Mouse (Mus musculus) embryonic facial prominence, embryonic 11.5 days (tissue): ENCODE data around the gene Ap4b1. TPM values are rescaled to one million over a fixed set of nuclear protein-coding genes. Genes with fewer than 3 reads are reported as not detected.
"Not testable (repeated sequence)": the region's sequence is repeated elsewhere in the genome, so short reads cannot be mapped to it uniquely, and the experiment has no call there.

Source experiments
- ATAC-seq: fragments of 200-750 bp; cut with Nextera tagmentation; replicated peaks from 2 replicates; pipeline ENCODE4 v1.8.0; 2017; ENCODE audit warnings: low read depth; ENCODE audit not compliant: insufficient number of reproducible peaks, low FRiP score, low TSS enrichment
- DNase-seq: peaks from one replicate; pipeline ENCODE4 v3.0.0-alpha.2; 2015; ENCODE audit warnings: low spot score
- H3K27ac ChIP-seq: fragments of 300-500 bp; sonication (generic); replicated peaks from 2 replicates; pipeline ENCODE4 v1.5.1; 2014; ENCODE audit warnings: mild to moderate bottlenecking, low read depth, low read length, control low read depth
- H3K27me3 ChIP-seq: fragments of 300-500 bp; sonication (generic); 2 replicates; pipeline ENCODE4 v1.6.1; 2014; ENCODE audit warnings: mild to moderate bottlenecking, low read length, moderate library complexity, mixed read lengths; ENCODE audit not compliant: control insufficient read depth, insufficient read depth
- H3K36me3 ChIP-seq: fragments of 300-500 bp; sonication (generic); replicated peaks from 2 replicates; pipeline ENCODE4 v1.6.1; 2014; ENCODE audit warnings: low read depth, mild to moderate bottlenecking, low read length, moderate library complexity, mixed read lengths; ENCODE audit not compliant: control insufficient read depth, insufficient read depth
- H3K4me1 ChIP-seq: fragments of 300-500 bp; sonication (generic); 2 replicates; pipeline ENCODE4 v1.6.1; 2014; ENCODE audit warnings: low read length, mixed read lengths; ENCODE audit not compliant: control insufficient read depth, insufficient read depth
- H3K4me2 ChIP-seq: fragments of 300-500 bp; sonication (generic); 2 replicates; pipeline ENCODE4 v1.6.1; 2014; ENCODE audit warnings: low read depth, mild to moderate bottlenecking, control low read depth, low read length, moderate library complexity
- H3K4me3 ChIP-seq: fragments of 300-500 bp; sonication (generic); 2 replicates; pipeline ENCODE4 v1.5.1; 2014; ENCODE audit warnings: low read depth, low read length, control low read depth
- H3K9ac ChIP-seq: fragments of 300-500 bp; sonication (generic); replicated peaks from 2 replicates; pipeline ENCODE4 v1.6.1; 2014; ENCODE audit warnings: mild to moderate bottlenecking, control low read depth, low read length
- H3K9me3 ChIP-seq: fragments of 300-500 bp; sonication (generic); replicated peaks from 2 replicates; pipeline ENCODE4 v1.6.1; 2016; ENCODE audit warnings: mild to moderate bottlenecking, low read length, inconsistent platforms, mixed read lengths; ENCODE audit not compliant: control insufficient read depth
- WGBS: fragments of 180-500 bp; shearing (Covaris S2); extraction: QIAGEN DNeasy Blood & Tissue Kit; methylation state at CpG from one replicate; pipeline ENCODE4 v1.1.7; 2014; 5-methylcytosine and 5-hydroxymethylcytosine counted together
- polyA plus RNA-seq: library from polyadenylated mRNA; unstranded; fragments of >200 nt; fragmentation: Nextera tagmentation; extraction: Ambion mirVana; gene quantifications from 2 replicates; pipeline ENCODE4 v1.2.1, GENCODE M21; 2014

The Ap4b1 gene
- polyA plus RNA-seq, 1 experiment from 2014 or later, result 22.8 TPM

- Histone ChIP-seq H3K4me2 (no peak overlapping the region), H3K4me3 (no peak overlapping the region), H3K36me3 (no peaks in the 10 kb centered on the region), H3K27me3 (no peaks in the 10 kb centered on the region), H3K9me3 (no peaks in the 10 kb centered on the region), H3K4me1 (no peaks in the 10 kb centered on the region), H3K9ac (no peak overlapping the region), H3K27ac (no peak overlapping the region)
- ATAC-seq (no peak), DNase-seq (no peak)
- 72% methylated on average over 6 of the region's 6 CpGs for WGBS
Measured at GRCm38 (mm10) chr3:103835272-103835950, 26.1 kb downstream of the Ap4b1 start.

- H3K9me3 ChIP-seq, result no peaks in the 10 kb centered on the region
- H3K27me3 ChIP-seq, result no peaks in the 10 kb centered on the region
- no peak overlapping the region for H3K4me2 ChIP-seq
- no peak overlapping the region for H3K27ac ChIP-seq
- no peak overlapping the region for H3K4me3 ChIP-seq
- no peaks in the 10 kb centered on the region for H3K4me1 ChIP-seq
- H3K9ac ChIP-seq, result no peak overlapping the region
- no peaks in the 10 kb centered on the region for H3K36me3 ChIP-seq
- DNase-seq, result no peak
- ATAC-seq, result no peak
- 80% methylated on average over 10 of the region's 10 CpGs for whole genome bisulfite sequencing
Measured at GRCm38 (mm10) chr3:103835951-103836310, 26.6 kb downstream of the Ap4b1 start.

- Histone ChIP-seq H3K9ac (no peak overlapping the region), H3K9me3 (no peaks in the 10 kb centered on the region), H3K4me2 (no peak overlapping the region), H3K27ac (no peak overlapping the region), H3K27me3 (no peaks in the 10 kb centered on the region), H3K4me1 (no peaks in the 10 kb centered on the region), H3K36me3 (no peaks in the 10 kb centered on the region), H3K4me3 (no peak overlapping the region)
- DNase-seq (no peak), ATAC-seq (no peak)
- WGBS, result 96% methylated on average over 5 of the region's 5 CpGs
Measured at GRCm38 (mm10) chr3:103836453-103836852, 27.1 kb downstream of the Ap4b1 start.

- ATAC-seq (no peak), DNase-seq (no peak)
- no peak overlapping the region for H3K4me3 ChIP-seq
- no peak overlapping the region for H3K9ac ChIP-seq
- H3K27me3 ChIP-seq, result no peaks in the 10 kb centered on the region
- no peak overlapping the region for H3K27ac ChIP-seq
- H3K4me1 ChIP-seq, result no peaks in the 10 kb centered on the region
- WGBS, result 90% methylated on average over 6 of the region's 6 CpGs
- H3K9me3 ChIP-seq, result no peaks in the 10 kb centered on the region
- H3K4me2 ChIP-seq, result no peak overlapping the region
- H3K36me3 ChIP-seq, result no peaks in the 10 kb centered on the region
Measured at GRCm38 (mm10) chr3:103839711-103840110, 30.4 kb downstream of the Ap4b1 start.

- not testable (repeated sequence) for DNase-seq, H3K9ac ChIP-seq, H3K4me3 ChIP-seq, H3K4me2 ChIP-seq, H3K27ac ChIP-seq, H3K36me3 ChIP-seq, H3K9me3 ChIP-seq, H3K4me1 ChIP-seq, H3K27me3 ChIP-seq, ATAC-seq
- WGBS, result 90% methylated on average over 3 of the region's 3 CpGs
Measured at GRCm38 (mm10) chr3:103840195-103840594, 30.9 kb downstream of the Ap4b1 start.

- not testable (repeated sequence) for H3K27me3 ChIP-seq, ATAC-seq
Measured at GRCm38 (mm10) chr3:103840946-103841345, 31.6 kb downstream of the Ap4b1 start.

GRCm38 (mm10) chr3:103850644-103851363, 41.5 kb downstream of the Ap4b1 start:
- no peak for ATAC-seq
- 79% methylated on average over 9 of the region's 9 CpGs for WGBS

More at GRCm38 (mm10) chr3:103840946-103841345, 31.6 kb downstream of the Ap4b1 start:
- not testable (repeated sequence) for H3K9ac ChIP-seq, H3K9me3 ChIP-seq, H3K4me2 ChIP-seq, H3K36me3 ChIP-seq, H3K27ac ChIP-seq, H3K4me1 ChIP-seq, DNase-seq, H3K4me3 ChIP-seq
- WGBS, result 93% methylated on average over 7 of the region's 7 CpGs

GRCm38 (mm10) chr3:103851481-103851880, 42.2 kb downstream of the Ap4b1 start:
- H3K9me3 ChIP-seq, result no peaks in the 10 kb centered on the region
- H3K27me3 ChIP-seq, result no peaks in the 10 kb centered on the region
- no peaks in the 10 kb centered on the region for H3K36me3 ChIP-seq
- H3K4me1 ChIP-seq, result no peaks in the 10 kb centered on the region
- 88% methylated on average over 6 of the region's 6 CpGs for WGBS
- no peak overlapping the region for H3K9ac ChIP-seq
- H3K4me2 ChIP-seq, result no peak overlapping the region
- ATAC-seq (no peak), DNase-seq (no peak)
- no peak overlapping the region for H3K4me3 ChIP-seq
- no peak overlapping the region for H3K27ac ChIP-seq

More at GRCm38 (mm10) chr3:103850644-103851363, 41.5 kb downstream of the Ap4b1 start:
- H3K4me1 ChIP-seq, result no peaks in the 10 kb centered on the region
- no peaks in the 10 kb centered on the region for H3K36me3 ChIP-seq
- H3K27ac ChIP-seq, result no peak overlapping the region
- no peaks in the 10 kb centered on the region for H3K27me3 ChIP-seq
- no peak overlapping the region for H3K9ac ChIP-seq
- DNase-seq, result no peak
- H3K4me2 ChIP-seq, result no peak overlapping the region
- no peak overlapping the region for H3K4me3 ChIP-seq
- no peaks in the 10 kb centered on the region for H3K9me3 ChIP-seq
